Mouse (Mus musculus) right cerebral cortex, postnatal 10 days (tissue): ENCODE measurements around the gene Car3.

Experiments used
- DNase-seq, 2 experiments: peaks; one replicate each; pipeline ENCODE4 v3.0.0; 2021; ENCODE audit warnings: low spot score in 2 of 2

Car3 gene

GRCm38 (mm10) chr3:14911992-14912582 is 48.8 kb downstream of the Car3 start:
- DNase-seq: no peak

- DNase-seq: no peak
These were observed 50.5 kb downstream of the Car3 start for GRCm38 (mm10) chr3:14913774-14914173.

GRCm38 (mm10) chr3:14915355-14915754 is 52.0 kb downstream of the Car3 start:
- DNase-seq: no peak

- no peak for DNase-seq
These were observed 53.9 kb downstream of the Car3 start for GRCm38 (mm10) chr3:14917261-14917660.
